Mouse (Mus musculus) thymus, postnatal 4 days (tissue): ENCODE measurements around the gene Asna1.
A peak's percentile ranks its signal among the peaks of the same experiment; 100 is the strongest.

Experiments
- DNase-seq: peaks from one replicate; pipeline ENCODE4 v3.0.0; 2021

The Asna1 gene

GRCm38 (mm10) chr8:84987903-84988302, 37.2 kb downstream of the Asna1 start:
- DNase-seq = no peak

DNA sequence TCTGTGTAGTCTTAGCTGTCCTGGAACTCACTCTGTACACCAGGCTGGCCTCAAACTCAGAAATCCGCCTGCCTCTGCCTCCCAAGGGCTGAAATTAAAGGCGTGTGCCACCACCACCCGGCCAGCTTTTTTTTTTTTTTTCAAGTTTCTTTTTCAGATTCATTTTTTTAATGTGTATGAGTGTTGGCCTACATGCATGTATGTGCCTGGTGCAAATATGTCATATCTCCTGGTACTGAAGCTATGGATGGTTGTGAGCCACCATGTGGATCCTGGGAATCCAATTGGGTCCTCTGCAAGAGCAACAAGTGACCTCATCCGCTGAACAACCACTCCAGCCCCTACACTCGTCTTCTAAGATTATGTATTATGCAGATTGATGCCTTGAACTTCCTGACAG, 37.7 kb downstream of the Asna1 start:
- no peak for DNase-seq

DNA sequence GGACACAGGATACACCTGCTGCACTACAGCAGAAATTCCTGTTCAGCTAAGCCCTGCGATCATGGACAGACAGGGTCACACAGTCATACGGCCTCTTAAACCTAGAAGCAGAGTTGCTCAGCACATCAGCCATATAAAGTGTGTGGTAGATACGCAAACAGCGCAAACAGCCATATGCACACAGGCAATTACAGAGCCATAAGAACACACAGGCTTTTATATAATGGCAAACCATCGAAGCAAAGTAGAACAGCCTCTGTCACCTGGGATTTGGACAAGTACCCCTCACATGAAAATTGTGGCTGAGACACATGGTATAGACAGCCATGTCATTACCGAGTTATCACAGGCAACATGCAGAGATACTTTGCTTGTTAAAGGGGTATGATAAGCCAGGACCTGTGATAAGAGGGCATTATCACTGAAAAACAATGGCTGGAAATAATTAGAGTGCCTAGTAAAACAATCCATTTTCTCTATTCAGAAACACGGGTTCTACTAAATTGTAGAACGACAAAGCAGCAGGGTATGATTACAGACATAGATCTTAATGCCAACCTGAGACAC, 38.6 kb downstream of the Asna1 start:
- no peak for DNase-seq

DNA sequence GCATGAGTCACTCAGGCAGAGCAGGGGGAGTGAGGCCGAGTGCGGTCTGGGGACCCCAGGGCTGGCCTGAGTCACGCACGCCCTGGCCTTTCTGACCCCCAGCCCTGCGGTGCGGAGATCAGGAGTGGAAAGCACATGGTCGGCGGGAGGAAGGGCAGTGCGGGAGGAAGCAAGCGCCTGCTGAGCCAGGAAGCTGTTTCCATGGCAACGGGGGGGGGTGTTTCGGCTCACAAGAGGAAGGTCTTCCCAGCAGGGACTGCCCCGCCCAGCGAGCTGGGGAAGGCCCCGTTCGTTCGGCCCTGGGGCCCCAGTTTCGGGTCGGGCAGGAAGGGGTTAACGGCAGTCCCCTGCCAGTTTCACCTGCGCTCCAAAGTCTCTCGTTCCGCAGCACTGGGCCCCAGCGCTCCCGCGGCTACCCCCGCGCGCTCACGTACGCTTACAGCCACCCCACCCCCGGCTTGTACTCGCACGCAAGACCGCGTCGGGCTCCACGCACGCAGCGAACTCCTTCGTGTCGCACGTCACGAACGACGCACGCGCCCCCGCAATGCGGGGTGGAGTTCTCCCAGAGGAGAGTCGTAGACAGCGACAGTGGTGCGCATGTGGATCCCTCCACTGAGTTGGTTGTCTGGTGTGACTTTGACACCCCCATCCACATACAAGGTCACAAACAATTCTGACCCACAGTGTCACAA, 39.2 kb downstream of the Asna1 start:
- DNase-seq = peak; percentile 92

GRCm38 (mm10) chr8:84985049-84985683, 39.9 kb downstream of the Asna1 start:
- peak; percentile 61 for DNase-seq

DNA sequence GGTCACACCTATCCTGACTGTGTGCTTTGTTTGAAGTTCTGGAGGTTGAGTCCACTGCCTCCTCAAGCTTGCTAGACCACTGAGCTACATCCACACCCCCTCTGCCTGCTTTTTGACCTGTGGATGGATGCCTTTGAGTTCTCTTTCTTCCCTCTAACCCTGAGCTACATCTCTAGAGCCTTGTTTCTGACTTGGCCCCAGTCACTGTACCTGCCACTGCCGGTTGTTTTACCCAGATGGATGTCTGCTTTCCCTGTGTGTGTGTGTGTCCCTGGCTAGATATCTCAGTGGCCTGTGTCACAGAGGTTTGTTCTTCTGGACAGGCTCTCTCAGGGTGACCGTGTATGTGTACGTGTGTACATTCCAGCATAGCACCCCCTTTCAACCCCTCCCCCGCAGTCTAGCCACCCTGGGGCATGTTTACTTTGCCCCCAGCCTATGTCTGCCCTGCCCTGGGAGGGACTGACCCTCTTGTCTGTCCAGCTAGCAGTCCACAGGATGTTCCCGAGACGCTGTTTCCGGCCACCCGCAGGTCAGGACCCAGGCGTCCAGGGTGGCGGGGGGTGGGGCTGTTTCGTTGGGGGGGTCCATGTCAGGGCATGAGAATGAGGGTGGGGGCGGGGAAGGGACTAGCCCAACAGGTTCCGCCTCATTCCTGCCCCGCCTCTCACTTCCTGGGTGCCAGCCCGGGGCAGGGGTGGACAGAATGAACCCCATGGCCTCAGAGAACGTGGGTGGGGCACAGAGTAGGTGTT, 40.6 kb downstream of the Asna1 start:
- peak; percentile 31 for DNase-seq

GRCm38 (mm10) chr8:84982499-84983011, 42.5 kb downstream of the Asna1 start:
- no peak for DNase-seq

- DNase-seq = peak; percentile 19
Observed at GRCm38 (mm10) chr8:84981644-84982498, 43.2 kb downstream of the Asna1 start.

GRCm38 (mm10) chr8:84980622-84981358, 44.3 kb downstream of the Asna1 start:
- DNase-seq = peak; percentile 43

DNA sequence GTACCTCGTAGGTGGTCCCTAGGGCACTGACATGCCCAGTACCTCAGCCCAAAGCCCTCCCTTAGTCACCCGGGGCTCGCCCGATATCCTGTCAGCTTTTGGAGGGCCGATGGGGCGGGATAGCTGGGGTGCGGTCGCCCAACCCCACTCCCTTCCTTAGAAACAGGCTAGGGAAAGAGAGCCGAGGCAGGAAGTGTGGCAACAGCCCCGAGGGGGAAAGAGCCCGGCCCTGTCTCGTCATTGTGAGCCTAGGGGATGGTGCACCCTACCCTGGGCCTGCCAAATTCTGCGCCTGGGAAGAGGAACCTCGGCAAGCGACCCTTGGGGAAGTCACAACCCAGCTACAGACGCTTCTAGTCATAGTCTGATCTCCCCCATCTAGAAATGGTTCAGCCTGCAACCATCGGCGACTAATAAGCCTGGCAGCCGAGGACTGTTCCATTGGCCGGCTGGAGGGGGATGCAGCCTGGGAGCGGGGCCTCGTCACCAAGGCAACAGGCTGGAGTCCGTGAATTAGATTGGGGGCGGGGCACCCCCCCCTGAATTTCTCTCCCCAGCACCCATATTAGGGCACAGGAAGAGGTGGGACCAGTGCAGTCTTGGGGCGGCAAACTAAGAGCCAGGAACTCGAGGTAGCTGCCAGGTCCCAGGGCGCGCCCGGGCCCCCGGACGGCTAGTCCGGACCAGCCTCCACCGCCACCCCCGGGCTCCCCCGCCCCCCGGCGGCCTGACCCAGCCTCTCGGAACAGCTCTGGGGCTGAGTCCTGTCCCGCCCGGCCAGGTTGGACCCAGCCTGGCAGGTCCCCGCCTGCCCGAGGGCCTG, 45.3 kb downstream of the Asna1 start:
- peak; percentile 81 for DNase-seq

DNA sequence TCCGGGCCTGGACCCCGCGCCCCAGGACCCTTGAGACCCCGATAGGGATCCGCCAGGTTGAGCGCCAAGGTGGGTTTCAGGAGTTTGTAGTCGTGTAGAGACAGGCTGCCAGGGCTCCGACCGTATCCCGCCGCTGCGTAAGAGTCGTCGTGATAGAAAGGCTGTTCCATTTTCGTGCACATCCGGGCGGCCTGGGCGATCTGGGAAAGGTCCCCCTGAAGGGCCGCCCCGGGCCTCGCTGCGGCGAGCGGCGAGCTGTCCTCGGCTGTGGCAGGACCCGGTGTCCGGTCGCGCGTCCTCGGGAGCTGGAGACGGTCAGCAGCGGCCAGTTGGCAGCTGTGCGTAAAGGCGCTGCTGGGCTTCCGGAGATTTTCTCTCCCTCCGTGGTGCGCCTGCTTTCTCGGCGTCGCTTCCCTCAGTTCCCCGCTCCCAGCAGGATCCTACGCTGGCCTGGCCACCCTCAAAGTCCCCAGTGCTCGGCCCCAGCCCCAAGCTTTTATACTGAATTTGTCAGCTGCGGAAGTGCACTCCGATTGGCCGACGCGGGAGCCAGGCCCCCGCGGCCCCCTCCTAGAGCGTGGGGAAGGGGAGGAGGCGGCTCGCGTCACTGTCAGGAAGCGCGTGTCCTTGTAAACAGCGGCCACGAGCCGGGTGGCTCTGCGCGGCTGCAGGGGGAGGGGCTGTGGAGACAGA, 46.7 kb downstream of the Asna1 start, which contains the start of gene Junb:
Gene Junb, minus strand, starts transcription at position 471 of the 693 bp plus-strand sequence.
- DNase-seq = peak; percentile 93

GRCm38 (mm10) chr8:84977435-84978247, 47.4 kb downstream of the Asna1 start:
- peak; percentile 85 for DNase-seq

DNA sequence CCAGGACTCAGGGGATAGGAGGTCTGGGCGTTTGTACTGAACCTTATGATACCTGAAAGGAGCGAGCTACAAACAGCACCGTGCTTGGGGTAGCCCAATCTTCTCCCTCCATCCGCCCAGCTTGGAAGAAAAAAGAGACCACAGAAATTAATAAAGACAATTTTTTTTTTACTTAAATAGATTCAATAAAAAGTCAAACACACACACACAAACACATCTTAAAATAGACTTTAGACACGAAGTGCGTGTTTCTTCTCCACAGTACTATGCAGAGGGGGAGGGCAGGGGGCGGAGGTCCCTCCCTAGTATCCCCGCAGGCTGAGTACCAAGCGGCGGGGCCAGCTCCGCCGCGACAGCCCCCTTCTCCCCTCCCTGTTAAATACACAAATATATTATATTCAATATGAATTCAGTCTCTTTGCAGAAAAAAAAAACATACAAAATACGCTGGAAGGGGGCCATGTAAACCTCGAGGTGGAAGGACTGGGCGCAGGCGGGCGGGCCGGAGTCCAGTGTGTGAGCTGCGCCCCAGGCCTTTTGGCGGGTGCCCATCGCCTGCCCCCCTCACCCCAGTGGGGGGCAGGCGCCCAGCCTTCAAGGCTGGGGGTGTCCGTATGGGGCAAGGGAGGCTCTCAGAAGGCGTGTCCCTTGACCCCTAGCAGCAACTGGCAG, 48.2 kb downstream of the Asna1 start:
- peak; percentile 53 for DNase-seq

GRCm38 (mm10) chr8:84976031-84976762, 48.9 kb downstream of the Asna1 start:
- DNase-seq = peak; percentile 93

- DNase-seq = peak; percentile 90
Observed at GRCm38 (mm10) chr8:84975434-84975833, 49.6 kb downstream of the Asna1 start.

DNA sequence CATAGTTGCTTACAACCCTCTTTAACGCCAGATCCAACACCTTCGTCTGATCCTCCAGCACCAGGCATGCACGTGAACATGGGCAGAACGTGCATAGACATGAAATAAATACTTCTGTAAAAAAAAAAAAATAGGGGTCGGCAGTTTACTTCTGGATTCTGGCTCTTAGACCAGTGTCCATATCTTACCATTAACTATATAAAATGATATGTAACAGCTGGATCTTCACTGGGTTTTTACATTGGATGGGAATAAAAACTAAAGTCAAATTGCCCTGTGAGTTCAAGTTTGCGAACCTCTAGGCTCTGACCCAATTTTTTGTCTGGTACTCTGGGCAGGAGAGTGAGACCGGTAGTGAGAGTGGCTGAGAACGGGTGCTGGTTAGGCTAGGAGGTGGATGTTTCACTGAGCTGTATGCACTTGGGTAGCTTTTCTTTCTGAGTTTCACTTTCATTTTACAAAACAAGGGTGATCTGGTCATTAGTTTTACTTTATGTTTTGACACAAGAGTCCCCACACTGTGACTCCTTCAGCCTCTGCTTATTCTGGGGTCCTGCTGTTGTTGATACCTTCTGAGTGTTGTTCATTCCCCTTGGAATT, 50.4 kb downstream of the Asna1 start:
- no peak for DNase-seq
